Mouse (Mus musculus) embryo, embryonic 10.5 days (tissue): Measurements from ENCODE around the gene Scn11a.

ENCODE experiments used
- DNase-seq: peaks from one replicate; pipeline ENCODE4 v3.0.0-alpha.2; 2015; ENCODE audit warnings: low spot score

The Scn11a gene

GRCm38 (mm10) chr9:119795254-119795912 is 29.9 kb downstream of the Scn11a start:
- DNase-seq = no peak

DNA sequence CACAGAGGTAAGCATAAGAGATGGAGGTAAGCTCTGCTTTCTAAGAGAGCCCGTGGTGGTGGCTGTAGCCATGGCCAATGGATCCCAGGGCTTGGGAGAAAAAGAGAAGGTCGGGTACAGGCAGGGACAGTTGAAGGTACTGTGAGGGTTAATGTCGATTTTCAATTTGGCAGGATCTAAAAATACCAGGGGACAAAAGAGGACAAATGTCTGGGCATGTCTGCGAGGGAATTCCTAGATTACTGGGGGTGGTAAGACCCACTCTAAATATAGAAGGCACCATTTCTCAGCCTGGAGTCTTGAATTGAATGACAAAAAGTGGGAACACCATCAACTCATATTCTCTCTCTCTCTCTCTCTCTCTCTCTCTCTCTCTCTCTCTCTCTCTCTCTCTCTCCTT is 30.8 kb downstream of the Scn11a start:
- DNase-seq = no peak

DNA sequence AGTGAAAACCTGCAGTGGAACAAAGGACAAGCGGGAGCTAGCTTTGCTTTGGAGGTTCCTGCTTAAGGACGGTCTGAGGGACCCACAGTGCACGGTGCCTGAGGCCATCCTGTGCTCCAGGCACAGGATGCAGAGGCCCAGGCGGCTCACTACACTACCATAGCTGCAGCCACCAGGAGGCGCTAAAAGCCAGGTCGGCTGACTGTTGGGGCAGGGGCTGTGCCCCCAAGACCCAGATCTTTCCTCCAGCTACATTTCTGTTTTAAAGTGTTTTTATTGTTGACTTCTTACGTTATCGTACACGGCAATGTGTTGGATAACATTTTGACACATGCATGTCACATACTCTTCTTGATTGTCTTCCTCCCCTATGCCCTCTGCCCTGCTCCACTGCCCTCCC is 32.8 kb downstream of the Scn11a start:
- peak; percentile 50 for DNase-seq

DNA sequence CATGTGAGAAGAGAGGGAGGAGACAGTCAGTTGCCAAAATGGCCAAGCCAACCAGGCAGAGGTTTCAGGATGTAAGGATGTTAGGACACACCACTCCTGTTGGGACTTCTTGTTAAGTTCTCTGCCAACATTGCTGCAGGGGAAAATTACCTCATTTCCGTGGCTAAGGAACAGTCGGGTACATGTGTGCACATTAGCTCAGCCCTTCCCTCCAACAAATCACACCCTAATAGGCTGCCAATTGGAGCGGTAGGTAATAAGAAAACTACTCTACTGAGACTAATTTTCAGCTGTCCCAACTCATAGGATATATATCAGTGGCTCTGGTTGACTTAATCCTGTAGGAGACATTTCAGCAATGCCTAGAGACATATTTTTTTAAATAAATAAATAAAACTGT is 44.4 kb downstream of the Scn11a start:
- no peak for DNase-seq

GRCm38 (mm10) chr9:119776661-119777060 is 48.6 kb downstream of the Scn11a start:
- DNase-seq = no peak

DNA sequence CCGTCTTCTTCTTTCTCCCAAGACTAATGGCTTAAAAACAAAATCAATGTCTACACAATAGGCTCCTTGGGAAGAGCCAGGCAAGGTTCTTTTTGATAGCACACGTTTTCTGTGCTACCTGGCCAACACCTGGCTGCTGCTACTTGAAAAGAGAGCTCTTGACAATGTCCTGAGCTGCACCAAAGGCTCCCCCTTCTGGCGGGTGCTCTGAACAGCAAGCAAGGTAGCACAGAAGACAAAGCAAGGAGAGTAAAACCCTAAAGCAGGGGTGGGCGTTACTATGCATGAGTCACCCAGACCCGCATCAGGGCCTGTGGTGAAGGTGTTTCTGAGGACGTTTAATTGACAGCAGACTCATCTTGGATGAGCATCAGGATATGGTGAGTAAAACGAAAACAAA is 56.7 kb downstream of the Scn11a start:
- peak; percentile 42 for DNase-seq

DNA sequence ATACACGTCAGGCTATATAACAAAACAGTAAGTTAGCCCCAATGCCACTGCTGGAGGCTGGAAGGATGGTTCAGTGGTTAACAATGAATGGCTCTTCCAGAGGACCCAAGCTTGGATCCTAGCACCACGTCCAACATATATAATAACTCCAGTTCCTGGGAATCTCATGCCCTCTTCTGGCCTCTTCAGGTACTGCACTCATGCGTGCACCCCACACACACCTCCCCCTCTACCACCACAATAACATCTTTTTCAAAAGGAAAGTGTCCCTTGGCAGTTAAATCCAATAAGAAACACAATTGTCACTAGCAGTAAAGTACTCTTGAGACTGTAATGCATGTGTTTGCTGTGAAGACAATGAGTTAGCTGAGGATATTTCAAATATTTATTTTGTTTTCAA is 65.0 kb downstream of the Scn11a start:
- no peak for DNase-seq

GRCm38 (mm10) chr9:119759457-119759856 is 65.8 kb downstream of the Scn11a start:
- no peak for DNase-seq

GRCm38 (mm10) chr9:119751507-119751906 is 73.7 kb downstream of the Scn11a start:
- peak; percentile 71 for DNase-seq

DNA sequence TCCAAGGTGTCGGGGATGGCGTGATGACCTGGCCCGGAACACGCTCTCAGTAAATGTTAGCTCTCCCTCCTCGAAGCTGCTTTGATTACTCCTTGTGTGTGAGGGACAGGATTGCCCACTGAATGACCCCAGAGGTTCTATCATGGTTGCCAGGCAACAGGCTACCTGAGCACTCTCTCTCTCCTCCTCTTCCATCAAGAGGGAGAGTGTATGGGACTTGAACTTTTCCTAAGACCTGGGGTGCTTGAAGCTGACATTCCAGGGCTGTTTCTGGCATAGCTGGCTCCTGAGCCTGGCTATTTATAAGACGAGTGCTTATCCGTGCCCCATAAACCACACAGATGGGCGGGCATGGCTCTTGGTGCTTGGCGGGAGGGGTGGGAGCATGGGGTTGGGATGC is 76.1 kb downstream of the Scn11a start:
- DNase-seq = no peak

DNA sequence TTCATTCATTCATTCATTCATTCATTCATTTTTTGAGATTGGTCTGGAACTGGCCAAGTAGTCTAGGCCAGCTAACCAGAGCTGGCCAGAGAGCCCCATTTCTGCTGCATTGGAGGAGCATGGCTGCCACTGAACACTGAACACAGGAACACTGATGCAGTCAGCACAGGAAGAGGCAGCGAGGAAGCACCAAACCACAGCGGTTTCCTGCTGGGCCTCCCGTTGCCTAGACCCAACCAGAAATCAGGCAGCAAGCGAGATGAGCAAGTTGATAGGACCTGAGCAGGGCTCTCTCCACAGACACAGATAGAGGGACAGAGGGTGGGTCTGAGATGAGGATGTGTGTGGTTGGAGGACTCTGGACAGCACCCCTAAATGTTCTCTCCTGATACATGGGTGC is 81.4 kb downstream of the Scn11a start:
- no peak for DNase-seq

DNA sequence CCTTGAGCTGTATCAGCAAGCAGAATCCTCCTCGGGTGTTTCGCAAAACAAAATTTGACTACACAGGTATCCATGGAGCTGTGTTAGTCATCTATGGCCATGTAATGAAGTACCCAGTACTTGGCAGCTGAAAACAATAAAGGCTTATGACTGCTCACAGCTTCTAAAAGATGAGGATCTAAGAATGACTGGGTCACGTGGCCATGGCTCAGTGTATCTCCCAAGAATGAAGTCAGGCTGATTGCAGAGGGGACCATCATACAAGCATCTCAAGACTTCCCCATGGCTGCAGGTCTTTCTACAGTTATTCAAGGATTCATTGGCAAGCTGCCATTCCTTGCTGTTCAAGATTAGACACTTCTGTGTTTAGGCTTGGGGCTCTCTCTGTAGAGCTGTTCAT is 81.9 kb downstream of the Scn11a start:
- DNase-seq = no peak

- DNase-seq = no peak
Measured at GRCm38 (mm10) chr9:119741101-119741786, 84.0 kb downstream of the Scn11a start.

- DNase-seq = no peak
Measured at GRCm38 (mm10) chr9:119728412-119729097, 96.7 kb downstream of the Scn11a start.

GRCm38 (mm10) chr9:119726990-119727389 is 98.3 kb downstream of the Scn11a start:
- DNase-seq = no peak

DNA sequence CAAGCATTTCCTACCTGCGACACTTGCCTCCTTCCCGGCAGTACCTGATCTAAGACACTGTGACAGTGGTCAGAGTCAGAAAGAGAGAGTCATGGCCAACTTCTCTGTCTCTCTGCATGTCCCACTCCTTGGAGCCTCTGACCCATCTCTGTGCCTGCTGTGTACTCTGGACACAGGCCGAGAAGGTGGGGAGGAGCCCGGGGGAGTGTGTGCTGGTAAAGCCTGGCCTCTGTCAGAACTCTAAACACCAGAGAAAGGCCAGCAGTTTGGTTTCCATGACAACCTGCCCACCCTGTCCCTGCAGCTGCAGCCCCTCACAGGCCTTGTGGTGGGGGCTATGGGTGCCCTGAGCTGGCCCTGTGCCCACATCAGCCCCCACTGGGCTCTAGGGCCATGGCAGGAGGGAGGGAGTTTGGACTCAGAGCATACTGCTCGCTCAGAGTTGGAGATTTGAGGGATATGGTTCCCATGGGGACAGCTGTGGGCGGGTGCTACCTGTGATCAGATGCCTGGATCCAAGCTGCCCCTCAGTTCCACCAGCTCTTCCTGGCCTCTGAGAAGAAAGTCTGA is 99.9 kb downstream of the Scn11a start:
- no peak for DNase-seq

DNA sequence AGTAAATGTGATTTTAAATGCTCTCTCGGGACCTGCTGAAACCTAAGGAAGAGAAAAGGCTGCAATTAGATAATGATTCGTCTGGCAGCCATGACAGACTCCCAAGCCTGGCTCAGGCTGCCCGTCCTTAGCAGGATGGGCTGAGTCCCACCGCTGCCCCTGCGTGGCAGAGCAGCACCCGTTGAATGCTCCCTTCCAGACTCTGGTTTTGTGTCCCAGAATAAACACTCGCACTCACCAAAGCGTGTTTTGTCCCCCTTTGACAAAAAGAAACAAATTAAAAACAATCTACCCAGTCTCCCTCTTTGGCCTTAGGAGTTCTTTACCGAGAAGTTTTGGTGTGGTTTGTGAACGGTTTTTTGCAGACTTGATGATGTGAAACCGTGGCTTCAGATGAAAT is 106.0 kb downstream of the Scn11a start, which contains the start of gene Scn10a:
Gene Scn10a, minus strand, starts transcription at position 101 of the 400 bp plus-strand sequence.
- DNase-seq = no peak

DNA sequence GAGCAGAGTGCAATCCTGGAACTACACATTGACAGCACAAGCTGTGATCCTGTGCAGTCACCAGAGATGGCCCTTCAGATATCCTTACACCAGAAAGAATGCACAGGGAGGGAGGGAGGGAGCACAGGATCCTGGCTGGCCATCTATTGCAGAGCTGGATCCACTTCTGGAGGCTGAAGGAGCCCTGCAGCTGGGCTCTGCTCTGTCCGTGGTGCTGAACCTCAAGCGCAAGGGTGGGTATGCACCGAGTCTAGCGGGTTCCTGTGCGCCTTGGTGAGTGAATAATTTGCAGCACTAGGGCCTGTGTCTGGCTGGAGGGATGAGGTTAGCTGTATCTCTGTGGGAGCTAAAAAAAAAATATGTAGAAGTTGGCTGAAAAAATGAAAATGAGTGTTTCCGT is 118.6 kb downstream of the Scn11a start:
- peak; percentile 89 for DNase-seq
